Mouse (Mus musculus) brown adipose tissue, adult 24 weeks (tissue): ENCODE measurements around the gene Ndufs1. TPM values are rescaled to one million over a fixed set of nuclear protein-coding genes. Genes with fewer than 3 reads are reported as not detected.

Experiments
- H3K27ac ChIP-seq: fragments of 200-500 bp; replicated peaks from 2 replicates; pipeline ENCODE4 v1.5.1; 2012; ENCODE audit warnings: low read depth, mild to moderate bottlenecking, low read length
- H3K4me1 ChIP-seq: fragments of 200-500 bp; 2 replicates; pipeline ENCODE4 v1.6.1; 2012; ENCODE audit warnings: low read length, mixed read lengths; ENCODE audit not compliant: control insufficient read depth, insufficient read depth, insufficient read length
- H3K4me3 ChIP-seq: fragments of 200-500 bp; 2 replicates; pipeline ENCODE4 v1.5.1; 2012; ENCODE audit warnings: low read depth, mild to moderate bottlenecking, low read length, moderate library complexity; ENCODE audit not compliant: insufficient read depth
- polyA plus RNA-seq: library from polyadenylated mRNA; stranded (reverse); fragments of >200 nt; gene quantifications from 2 replicates; pipeline ENCODE4 v1.2.4, GENCODE M21; 2012; ENCODE audit not compliant: missing spikeins, insufficient read depth, insufficient read length

Ndufs1 gene
- polyA plus RNA-seq, 1 experiment: 962 TPM

- no peak overlapping the region for H3K4me3 ChIP-seq
- no peak overlapping the region for H3K27ac ChIP-seq
- H3K4me1 ChIP-seq: peaks cover 14% of the 10 kb centered on the region
Measured at GRCm38 (mm10) chr1:63115096-63115495, 61.5 kb downstream of the Ndufs1 start.

DNA sequence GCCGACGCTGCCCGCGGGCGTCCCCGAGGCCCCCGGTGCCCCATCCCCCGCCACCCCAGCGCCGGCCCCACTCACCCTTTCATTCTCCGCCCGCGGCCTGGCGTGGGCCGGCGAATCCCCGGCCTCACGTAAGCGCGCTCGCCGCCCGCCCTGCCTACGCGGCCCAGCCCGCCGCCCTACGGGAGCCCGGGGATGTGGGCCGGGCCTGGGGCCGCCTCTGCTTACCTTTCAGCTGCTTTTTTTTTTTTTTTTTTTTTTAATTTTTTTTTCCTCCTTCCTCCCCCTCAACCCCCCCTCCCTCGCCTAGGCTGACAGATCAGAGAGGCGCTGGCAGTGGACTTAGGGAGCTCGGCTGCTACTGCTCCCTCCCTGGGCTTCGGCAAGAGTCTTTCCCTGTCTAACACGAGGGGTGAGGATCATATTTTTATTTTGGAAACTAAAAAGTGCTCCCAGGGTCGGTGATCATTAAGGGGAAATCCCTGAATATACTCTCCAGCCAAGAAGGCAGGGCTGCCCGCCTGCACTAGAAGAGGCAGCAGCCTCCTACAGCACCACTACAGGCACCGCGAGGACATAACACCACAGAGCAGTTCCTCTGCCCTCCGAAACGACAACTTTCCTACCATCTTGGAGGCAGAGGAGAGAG lies 62.4 kb downstream of the Ndufs1 start, which contains the start of gene Ino80d:
Gene Ino80d (minus strand): TSS at position 532 of the 646 bp plus-strand sequence.
- Histone ChIP-seq H3K4me3 (peak within 1 kb of the TSS; percentile 81), H3K27ac (peak within 1 kb of the TSS; percentile 92), H3K4me1 (peaks cover 14% of the 10 kb centered on the region)

DNA sequence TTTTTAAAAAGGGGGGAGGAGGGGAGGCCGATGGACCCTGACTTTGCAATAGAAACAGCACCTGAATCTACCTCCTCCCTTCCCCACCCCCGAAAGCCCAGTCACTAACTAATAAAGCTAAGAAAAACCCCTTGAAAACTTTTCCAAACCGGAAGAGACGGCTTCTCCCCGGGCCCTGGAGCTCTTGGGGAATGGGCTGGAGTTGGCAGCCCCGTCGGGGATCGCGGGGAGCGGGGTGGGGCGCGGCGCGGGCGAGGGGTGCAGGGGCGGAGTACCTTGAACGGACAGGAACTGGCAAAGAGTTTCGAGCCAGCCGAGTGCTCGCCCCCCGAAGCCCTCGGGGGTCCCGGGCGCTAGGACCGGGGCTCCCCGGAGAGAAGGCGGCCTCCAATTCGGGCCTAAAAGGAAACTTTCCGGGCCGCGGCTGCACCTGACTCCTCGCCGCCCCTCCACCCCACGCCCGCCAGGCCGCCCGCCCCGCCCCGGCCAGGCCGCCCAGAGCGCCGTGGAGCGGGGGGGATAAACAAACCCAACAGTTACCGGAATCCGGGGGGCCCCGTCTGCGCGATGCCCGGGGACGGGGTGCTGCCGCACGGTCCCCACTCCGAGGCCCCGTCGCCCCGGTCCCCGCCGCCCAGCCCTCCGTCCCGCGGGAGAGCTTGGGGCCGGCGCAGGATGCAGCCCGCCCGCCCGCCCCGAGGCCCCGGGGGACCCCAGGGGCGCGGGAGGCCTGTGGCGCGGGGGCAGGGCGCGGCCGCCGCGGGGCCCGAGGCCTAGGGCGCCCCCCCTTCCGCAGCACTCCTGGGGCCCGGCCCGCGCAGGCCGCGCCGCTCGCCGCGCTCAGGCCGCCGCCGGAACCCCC lies 63.1 kb downstream of the Ndufs1 start:
- Histone ChIP-seq H3K4me1 (peaks cover 14% of the 10 kb centered on the region), H3K27ac (peak overlapping the region; percentile 64), H3K4me3 (peak overlapping the region; percentile 81)

DNA sequence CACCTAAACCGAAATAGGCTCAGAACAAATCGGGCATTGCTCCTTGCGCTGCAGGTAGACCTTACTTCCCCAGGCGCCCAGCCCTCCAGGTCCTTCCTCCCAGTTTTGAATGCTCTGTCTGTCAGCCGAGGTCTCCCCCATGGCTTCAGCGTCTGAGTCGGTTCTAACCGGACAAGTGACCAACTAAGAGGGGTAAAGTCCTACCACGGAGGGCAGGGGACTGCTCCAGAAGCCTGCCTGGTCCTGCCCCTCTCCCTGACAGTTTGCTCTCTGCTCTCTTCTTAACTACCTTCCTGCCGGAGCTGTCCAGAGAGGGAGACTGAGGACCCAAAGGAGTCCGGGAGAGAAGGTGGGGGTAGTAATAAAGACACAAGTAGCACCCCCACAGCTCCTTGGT lies 63.8 kb downstream of the Ndufs1 start:
- peak overlapping the region; percentile 64 for H3K27ac ChIP-seq
- peak overlapping the region; percentile 81 for H3K4me3 ChIP-seq
- H3K4me1 ChIP-seq: peaks cover 15% of the 10 kb centered on the region

GRCm38 (mm10) chr1:63112151-63112864 lies 64.3 kb downstream of the Ndufs1 start:
- Histone ChIP-seq H3K27ac (peak overlapping the region; percentile 64), H3K4me1 (peaks cover 20% of the 10 kb centered on the region), H3K4me3 (peak overlapping the region; percentile 81)

- no peak overlapping the region for H3K27ac ChIP-seq
- no peak overlapping the region for H3K4me3 ChIP-seq
- peaks cover 14% of the 10 kb centered on the region for H3K4me1 ChIP-seq
Measured at GRCm38 (mm10) chr1:63110536-63111285, 65.9 kb downstream of the Ndufs1 start.

- H3K27ac ChIP-seq: no peak overlapping the region
- H3K4me3 ChIP-seq: no peak overlapping the region
- H3K4me1 ChIP-seq: peaks cover 10% of the 10 kb centered on the region
Measured at GRCm38 (mm10) chr1:63107614-63108327, 68.9 kb downstream of the Ndufs1 start.

- Histone ChIP-seq H3K4me1 (peaks cover 5% of the 10 kb centered on the region; the same call in 1 of the 2 replicates), H3K27ac (no peak overlapping the region), H3K4me3 (no peak overlapping the region)
Measured at GRCm38 (mm10) chr1:63102758-63103451, 73.7 kb downstream of the Ndufs1 start.

DNA sequence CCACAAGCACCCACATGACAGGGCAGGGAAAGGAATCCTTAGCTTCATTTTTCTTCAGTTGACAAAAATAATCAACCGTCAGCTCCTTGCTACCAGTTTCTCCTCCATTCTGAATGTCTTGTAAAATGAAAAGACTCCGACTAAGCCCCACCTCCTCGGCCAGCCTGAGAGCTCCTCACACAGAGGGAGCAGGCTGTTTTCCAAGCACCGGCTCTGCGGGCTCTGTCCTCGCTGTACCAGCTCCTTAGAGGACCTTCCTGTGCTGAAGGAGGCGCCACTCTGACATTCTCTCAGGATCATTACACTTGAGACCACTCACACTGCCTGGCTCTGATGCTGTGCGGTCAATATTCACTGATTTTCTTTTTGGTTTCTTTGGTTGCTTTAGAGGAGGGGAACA lies 76.4 kb downstream of the Ndufs1 start:
- H3K4me3 ChIP-seq: no peak overlapping the region
- H3K27ac ChIP-seq: no peak overlapping the region
- H3K4me1 ChIP-seq: no peaks in the 10 kb centered on the region

GRCm38 (mm10) chr1:63098831-63099230 lies 77.8 kb downstream of the Ndufs1 start:
- Histone ChIP-seq H3K4me3 (no peak overlapping the region), H3K4me1 (no peaks in the 10 kb centered on the region), H3K27ac (no peak overlapping the region)

DNA sequence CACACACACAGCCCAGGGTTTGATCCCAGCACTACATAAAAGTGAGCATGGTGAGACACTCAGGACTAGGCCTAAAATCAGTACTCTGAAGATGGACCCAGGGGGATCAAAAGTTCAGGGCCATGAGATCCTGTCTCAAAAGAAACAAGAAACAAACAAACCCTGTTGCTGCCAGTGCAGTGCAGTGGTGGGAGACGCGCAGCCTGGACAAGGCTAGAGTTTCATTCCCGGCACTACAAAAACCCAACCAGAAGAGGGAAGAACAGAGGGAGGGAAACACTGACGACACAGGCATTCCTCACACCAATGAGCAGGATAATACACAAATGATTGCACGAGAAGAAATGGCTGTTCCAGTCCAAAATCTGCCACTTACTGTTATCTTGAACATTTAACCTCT lies 80.6 kb downstream of the Ndufs1 start:
- Histone ChIP-seq H3K4me1 (no peaks in the 10 kb centered on the region), H3K4me3 (no peak overlapping the region), H3K27ac (no peak overlapping the region)
